Mouse (Mus musculus) embryonic fibroblast, embryonic 13.5 days (primary cell): ENCODE measurements at regions not wholly inside any gene's neighbourhood (a gene's known extent, or its start where the extent isn't known, plus 50 kb on each side); places are given as distances from the start of the nearest gene placed in this dataset.

Source experiments
- H3K27ac ChIP-seq: 2 replicates; pipeline ENCODE4 v1.5.1; 2012; ENCODE audit warnings: low read length, control low read depth, inconsistent platforms; ENCODE audit not compliant: insufficient read depth
- H3K4me1 ChIP-seq: 2 replicates; pipeline ENCODE4 v1.6.1; 2011; ENCODE audit warnings: low read length; ENCODE audit not compliant: control insufficient read depth, insufficient read depth
- H3K4me3 ChIP-seq: 2 replicates; pipeline ENCODE4 v1.5.1; 2011; ENCODE audit warnings: mild to moderate bottlenecking, control low read depth, low read length; ENCODE audit not compliant: insufficient read depth
- CTCF ChIP-seq: IDR thresholded peaks from 2 replicates; pipeline ENCODE4 v1.5.1; 2011; ENCODE audit warnings: mild to moderate bottlenecking, control low read depth, low read length, moderate library complexity, borderline replicate concordance; ENCODE audit not compliant: insufficient read depth
- POLR2A ChIP-seq: IDR thresholded peaks from 2 replicates; pipeline ENCODE4 v1.6.1; 2011; ENCODE audit warnings: low read depth, mild to moderate bottlenecking, control low read depth, low read length, moderate library complexity

GRCm38 (mm10) chr2:106318695-106319266, 315.4 kb upstream of the Dnajc24 start:
- Histone ChIP-seq H3K4me1 (no peaks in the 10 kb centered on the region), H3K27ac (no peak overlapping the region), H3K4me3 (no peak overlapping the region)
- TF ChIP-seq CTCF: no peak
- TF ChIP-seq POLR2A: no peak

- no peaks in the 10 kb centered on the region for H3K4me1 ChIP-seq
- TF ChIP-seq CTCF: no peak
- no peak for TF ChIP-seq POLR2A
- H3K27ac ChIP-seq: no peak overlapping the region
- H3K4me3 ChIP-seq: no peak overlapping the region
Measured at GRCm38 (mm10) chr2:106346781-106347180, 343.4 kb upstream of the Dnajc24 start.

- Histone ChIP-seq H3K4me3 (no peak overlapping the region), H3K27ac (no peak overlapping the region), H3K4me1 (no peaks in the 10 kb centered on the region)
- TF ChIP-seq POLR2A (no peak), CTCF (no peak)
Measured at GRCm38 (mm10) chr2:106347249-106347648, 343.9 kb upstream of the Dnajc24 start.

- TF ChIP-seq POLR2A (no peak), CTCF (no peak)
- no peak overlapping the region for H3K4me3 ChIP-seq
- no peak overlapping the region for H3K27ac ChIP-seq
- no peaks in the 10 kb centered on the region for H3K4me1 ChIP-seq
Measured at GRCm38 (mm10) chr2:106355565-106355964, 337.5 kb upstream of the Mpped2 start.

GRCm38 (mm10) chr2:106355984-106356547, 337.0 kb upstream of the Mpped2 start:
- H3K27ac ChIP-seq: no peak overlapping the region
- H3K4me3 ChIP-seq: no peak overlapping the region
- TF ChIP-seq CTCF: peak; percentile 65; the same call in 1 of the 2 replicates
- TF ChIP-seq POLR2A: no peak

GRCm38 (mm10) chr2:106368641-106369040, 324.4 kb upstream of the Mpped2 start:
- Histone ChIP-seq H3K27ac (no peak overlapping the region), H3K4me1 (peaks cover 5% of the 10 kb centered on the region; the same call in 1 of the 2 replicates), H3K4me3 (no peak overlapping the region)
- TF ChIP-seq POLR2A (no peak), CTCF (no peak)

More at GRCm38 (mm10) chr2:106355984-106356547, 337.0 kb upstream of the Mpped2 start:
- H3K4me1 ChIP-seq: no peaks in the 10 kb centered on the region

- TF ChIP-seq CTCF (no peak), POLR2A (no peak)
- no peak overlapping the region for H3K27ac ChIP-seq
Measured at GRCm38 (mm10) chr2:106383415-106384285, 309.4 kb upstream of the Mpped2 start.

GRCm38 (mm10) chr2:106384286-106384595, 308.8 kb upstream of the Mpped2 start:
- Histone ChIP-seq H3K4me1 (no peaks in the 10 kb centered on the region), H3K4me3 (no peak overlapping the region), H3K27ac (no peak overlapping the region)
- no peak for TF ChIP-seq POLR2A
- TF ChIP-seq CTCF: no peak

More at GRCm38 (mm10) chr2:106383415-106384285, 309.4 kb upstream of the Mpped2 start:
- no peak overlapping the region for H3K4me3 ChIP-seq
- no peaks in the 10 kb centered on the region for H3K4me1 ChIP-seq

GRCm38 (mm10) chr2:106384842-106385241, 308.2 kb upstream of the Mpped2 start:
- TF ChIP-seq CTCF (no peak), POLR2A (no peak)
- Histone ChIP-seq H3K4me1 (no peaks in the 10 kb centered on the region), H3K4me3 (no peak overlapping the region), H3K27ac (no peak overlapping the region)

GRCm38 (mm10) chr2:106412158-106412557, 280.9 kb upstream of the Mpped2 start:
- H3K27ac ChIP-seq: no peak overlapping the region

More at GRCm38 (mm10) chr2:106412158-106412557, 280.9 kb upstream of the Mpped2 start:
- TF ChIP-seq POLR2A (no peak), CTCF (no peak)
- Histone ChIP-seq H3K4me1 (peaks cover 2% of the 10 kb centered on the region; the same call in 1 of the 2 replicates), H3K4me3 (no peak overlapping the region)
